Mouse (Mus musculus): ENCODE data around the gene Entpd1. TPM values are rescaled to one million over a fixed set of nuclear protein-coding genes. Genes with fewer than 3 reads are reported as not detected.

Gene Entpd1
- total and polyA plus RNA-seq, 3 experiments = 13.0 to 26.4 (median 22.1) TPM

- Histone ChIP-seq H3K27ac (peak overlapping the region; percentile 78; the same call in 1 of the 2 replicates), H3K4me3 (no peak overlapping the region), H3K9ac (ENCODE audit: low read depth, low read length) (no peak overlapping the region), H3K79me2 (replicated peaks; ENCODE audit: control insufficient read depth, insufficient read depth, low read length) (no peaks in the 10 kb centered on the region), H3K4me1 (ENCODE audit: control insufficient read depth, insufficient read depth, low read length) (no peaks in the 10 kb centered on the region; the same call in 1 of the 2 replicates), H3K27me3 (ENCODE audit: control insufficient read depth, insufficient read depth, low read length) (no peaks in the 10 kb centered on the region), H3K36me3 (ENCODE audit: control insufficient read depth, insufficient read depth, low read length) (peaks cover under 1% of the 10 kb centered on the region; the same call in 1 of the 2 replicates)
- intact Hi-C loops (cut with DNase I) = no loop called here
- WGBS = 83% methylated on average over 5 of the region's 5 CpGs
- DNase-seq = no peak
- TF ChIP-seq CTCF (IDR thresholded peaks at IDR 0.05) (no peak), EP300 (IDR thresholded peaks at IDR 0.05; ENCODE audit: insufficient read depth, low read depth, low read length) (no peak), POLR2A (IDR thresholded peaks at IDR 0.05; ENCODE audit: insufficient read depth, low read depth, low read length) (no peak)
These were observed 26.4 kb downstream of the Entpd1 start for GRCm38 (mm10) chr19:40638582-40638981.

DNA sequence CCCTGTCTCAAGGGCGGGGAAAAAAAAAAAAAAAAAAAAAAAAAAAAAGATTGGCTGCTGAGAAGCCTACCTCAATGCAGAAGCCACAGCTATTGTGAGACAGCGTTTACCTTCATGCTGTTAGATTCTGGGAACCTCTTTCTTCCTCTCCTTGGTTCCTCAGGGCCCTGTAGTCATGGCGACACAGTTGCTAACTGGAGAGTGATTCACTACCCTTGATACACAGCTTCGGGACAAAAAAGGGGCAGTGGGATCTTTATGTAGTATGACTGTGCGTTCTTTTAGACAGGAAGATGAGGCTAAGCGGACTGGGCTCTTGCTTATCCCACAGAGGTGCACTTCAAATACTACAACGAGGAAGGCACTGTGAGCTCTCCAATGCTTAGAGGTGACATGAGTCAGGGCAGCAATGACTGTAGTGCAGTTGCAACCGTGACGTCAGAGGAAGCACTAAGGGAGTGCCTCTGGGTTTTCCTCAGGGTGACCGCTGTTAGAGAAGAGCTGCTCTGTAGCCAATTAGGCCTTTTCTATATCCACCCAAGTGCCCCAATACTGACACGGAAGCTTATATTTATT lies 27.7 kb downstream of the Entpd1 start:
- Histone ChIP-seq H3K9ac (ENCODE audit: low read depth, low read length) (no peak overlapping the region), H3K4me1 (ENCODE audit: control insufficient read depth, insufficient read depth, low read length) (peaks cover 2% of the 10 kb centered on the region), H3K79me2 (replicated peaks; ENCODE audit: control insufficient read depth, insufficient read depth, low read length) (no peaks in the 10 kb centered on the region), H3K4me3 (no peak overlapping the region), H3K36me3 (ENCODE audit: control insufficient read depth, insufficient read depth, low read length) (peaks cover 4% of the 10 kb centered on the region; the same call in 1 of the 2 replicates), H3K27ac (no peak overlapping the region), H3K27me3 (ENCODE audit: control insufficient read depth, insufficient read depth, low read length) (no peaks in the 10 kb centered on the region)
- no peak for DNase-seq
- TF ChIP-seq CTCF (IDR thresholded peaks at IDR 0.05) (no peak), EP300 (IDR thresholded peaks at IDR 0.05; ENCODE audit: insufficient read depth, low read depth, low read length) (no peak), POLR2A (IDR thresholded peaks at IDR 0.05; ENCODE audit: insufficient read depth, low read depth, low read length) (no peak)
- intact Hi-C loops (cut with DNase I) = no loop called here
- 74% methylated on average over 11 of the region's 11 CpGs for WGBS

GRCm38 (mm10) chr19:40640799-40641198 lies 28.6 kb downstream of the Entpd1 start:
- WGBS = 63% methylated on average over 2 of the region's 2 CpGs
- H3K36me3 ChIP-seq (ENCODE audit: control insufficient read depth, insufficient read depth, low read length) = peaks cover 4% of the 10 kb centered on the region; the same call in 1 of the 2 replicates
- H3K9ac ChIP-seq (ENCODE audit: low read depth, low read length) = no peak overlapping the region
- no peak overlapping the region for H3K4me3 ChIP-seq
- no peak overlapping the region for H3K27ac ChIP-seq
- peaks cover 2% of the 10 kb centered on the region for H3K4me1 ChIP-seq (ENCODE audit: control insufficient read depth, insufficient read depth, low read length)
- TF ChIP-seq POLR2A (IDR thresholded peaks at IDR 0.05; ENCODE audit: insufficient read depth, low read depth, low read length) = no peak
- no peak for TF ChIP-seq EP300 (IDR thresholded peaks at IDR 0.05; ENCODE audit: insufficient read depth, low read depth, low read length)
- TF ChIP-seq CTCF (IDR thresholded peaks at IDR 0.05) = no peak
- no peaks in the 10 kb centered on the region for H3K79me2 ChIP-seq (replicated peaks; ENCODE audit: control insufficient read depth, insufficient read depth, low read length)
- DNase-seq = no peak
- intact Hi-C loops (cut with DNase I) = no loop called here
- H3K27me3 ChIP-seq (ENCODE audit: control insufficient read depth, insufficient read depth, low read length) = no peaks in the 10 kb centered on the region

- TF ChIP-seq POLR2A (IDR thresholded peaks at IDR 0.05; ENCODE audit: insufficient read depth, low read depth, low read length) (no peak), EP300 (IDR thresholded peaks at IDR 0.05; ENCODE audit: insufficient read depth, low read depth, low read length) (no peak), CTCF (IDR thresholded peaks at IDR 0.05) (no peak)
- intact Hi-C loops (cut with DNase I) = no loop called here
- Histone ChIP-seq H3K36me3 (ENCODE audit: control insufficient read depth, insufficient read depth, low read length) (peaks cover 6% of the 10 kb centered on the region; the same call in 1 of the 2 replicates), H3K79me2 (replicated peaks; ENCODE audit: control insufficient read depth, insufficient read depth, low read length) (no peaks in the 10 kb centered on the region), H3K4me3 (no peak overlapping the region), H3K9ac (ENCODE audit: low read depth, low read length) (no peak overlapping the region), H3K4me1 (ENCODE audit: control insufficient read depth, insufficient read depth, low read length) (peaks cover 16% of the 10 kb centered on the region), H3K27me3 (ENCODE audit: control insufficient read depth, insufficient read depth, low read length) (no peaks in the 10 kb centered on the region), H3K27ac (peak overlapping the region; percentile 49)
- 81% methylated on average over 1 of the region's 1 CpGs for WGBS
- DNase-seq = no peak
These were observed 31.7 kb downstream of the Entpd1 start for GRCm38 (mm10) chr19:40643846-40644245.

GRCm38 (mm10) chr19:40646379-40646778 lies 34.2 kb downstream of the Entpd1 start:
- no peak for DNase-seq
- intact Hi-C loops (cut with DNase I) = loop anchor here (2.0 kb wide), 1 partner anchor 16 kb away; no protein-coding TSS in a partner anchor
- Histone ChIP-seq H3K79me2 (replicated peaks; ENCODE audit: control insufficient read depth, insufficient read depth, low read length) (no peaks in the 10 kb centered on the region), H3K9ac (ENCODE audit: low read depth, low read length) (no peak overlapping the region), H3K27ac (peak overlapping the region; percentile 83), H3K4me1 (ENCODE audit: control insufficient read depth, insufficient read depth, low read length) (peaks cover 20% of the 10 kb centered on the region), H3K27me3 (ENCODE audit: control insufficient read depth, insufficient read depth, low read length) (no peaks in the 10 kb centered on the region), H3K36me3 (ENCODE audit: control insufficient read depth, insufficient read depth, low read length) (peaks cover 6% of the 10 kb centered on the region; the same call in 1 of the 2 replicates), H3K4me3 (no peak overlapping the region)
- TF ChIP-seq POLR2A (IDR thresholded peaks at IDR 0.05; ENCODE audit: insufficient read depth, low read depth, low read length) = no peak
- TF ChIP-seq EP300 (IDR thresholded peaks at IDR 0.05; ENCODE audit: insufficient read depth, low read depth, low read length) = no peak
- no peak for TF ChIP-seq CTCF (IDR thresholded peaks at IDR 0.05)
- 74% methylated on average over 6 of the region's 6 CpGs for WGBS
